In the genomic region with DNA sequence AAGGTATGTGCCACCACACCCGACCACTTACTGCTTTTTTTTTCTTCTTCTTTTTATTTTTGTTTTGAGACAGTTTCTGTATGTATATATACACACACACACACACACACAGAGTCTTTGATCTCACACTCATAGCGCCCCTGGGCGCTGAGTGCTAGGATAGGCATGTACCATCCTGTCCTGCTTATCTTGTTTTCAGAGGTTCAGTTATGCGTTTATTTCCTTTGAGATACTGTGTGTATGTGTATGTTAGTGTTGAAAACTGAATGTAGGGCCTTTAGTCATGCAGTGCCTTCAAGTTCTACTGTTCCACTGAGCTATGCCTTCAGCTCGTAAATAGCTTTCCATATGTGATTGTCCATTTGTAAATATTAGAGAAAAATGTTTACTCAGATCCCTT, we compare ENCODE assay signal across 19 mouse cellular contexts. TPM values are rescaled to one million over a fixed set of nuclear protein-coding genes. Genes with fewer than 3 reads are reported as not detected.
DNase-seq lines count a peak whose midpoint lies in the region; ATAC-seq and TF ChIP-seq lines count a peak whose summit lies in the region.
"Had no signal": no experiment of that assay in that cellular context is flagged by ENCODE, and none has a peak within 500 bp of the region (broad histone marks: within the 10 kb centered on the region; RNA-seq: fewer than 3 reads in every experiment).

No protein-coding gene starts in this region.

- 72% methylated on average over 5 of the region's 5 CpGs for WGBS in stomach, embryonic 15.5 days
- 69% methylated on average over 5 of the region's 5 CpGs for WGBS in stomach, postnatal 0 days
- whole genome bisulfite sequencing in liver, embryonic 12.5 days (ENCODE audit: insufficient replicate concordance), result 30% methylated on average over 5 of the region's 5 CpGs
- WGBS in stomach, embryonic 16.5 days, result 77% methylated on average over 5 of the region's 5 CpGs
- 80% methylated on average over 5 of the region's 5 CpGs for WGBS in heart, embryonic 10.5 days
- WGBS in neural tube, embryonic 15.5 days, result 86% methylated on average over 5 of the region's 5 CpGs

- H3K9ac ChIP-seq in stomach, embryonic 15.5 days, result no peak overlapping the region
- no peak overlapping the region for H3K9ac ChIP-seq in stomach, postnatal 0 days (ENCODE audit: low read length)
- no peak overlapping the region for H3K9ac ChIP-seq in liver, embryonic 12.5 days
- no peak overlapping the region for H3K9ac ChIP-seq in stomach, embryonic 16.5 days (ENCODE audit: low read length)
- H3K9ac ChIP-seq in neural tube, embryonic 15.5 days (replicated peaks), result no peak overlapping the region
- H3K9ac ChIP-seq: forebrain, postnatal 0 days; heart, embryonic 12.5 days had no signal

- no peak for ATAC-seq in stomach, embryonic 15.5 days (ENCODE audit: insufficient read depth, low FRiP score, low read depth)
- ATAC-seq in stomach, postnatal 0 days (ENCODE audit: low FRiP score, low TSS enrichment), result no peak
- peak; percentile 46 for ATAC-seq in activated CD4-positive, CD25-positive, alpha-beta regulatory T cell, adult 4 months
- peak; percentile 73 for ATAC-seq in liver, embryonic 12.5 days
- ATAC-seq in stomach, embryonic 16.5 days (ENCODE audit: insufficient read depth, low FRiP score), result no peak
- ATAC-seq in neural tube, embryonic 15.5 days (ENCODE audit: low FRiP score), result no peak
- ATAC-seq: forebrain, postnatal 0 days; hindbrain, embryonic 16.5 days had no signal

- H3K27me3 ChIP-seq in stomach, embryonic 15.5 days (replicated peaks), result no peaks in the 10 kb centered on the region
- H3K27me3 ChIP-seq in stomach, postnatal 0 days (ENCODE audit: control insufficient read depth, insufficient read depth, low read length), result no peaks in the 10 kb centered on the region
- no peaks in the 10 kb centered on the region for H3K27me3 ChIP-seq in liver, embryonic 12.5 days (replicated peaks)
- no peaks in the 10 kb centered on the region for H3K27me3 ChIP-seq in stomach, embryonic 16.5 days (ENCODE audit: control insufficient read depth, insufficient read depth, low read length)
- no peaks in the 10 kb centered on the region for H3K27me3 ChIP-seq in heart, embryonic 10.5 days (ENCODE audit: insufficient read depth, poor library complexity, severe bottlenecking)
- no peaks in the 10 kb centered on the region for H3K27me3 ChIP-seq in neural tube, embryonic 15.5 days (replicated peaks)
- H3K27me3 ChIP-seq: heart, embryonic 12.5 days had no signal

- TF ChIP-seq EP300 in stomach, postnatal 0 days (optimal IDR thresholded peaks at IDR 0.05), result no peak

- H3K4me3 ChIP-seq in stomach, embryonic 15.5 days (replicated peaks), result no peak overlapping the region
- no peak overlapping the region for H3K4me3 ChIP-seq in stomach, postnatal 0 days (ENCODE audit: low read depth, low read length)
- H3K4me3 ChIP-seq in liver, embryonic 12.5 days, result no peak overlapping the region
- H3K4me3 ChIP-seq in stomach, embryonic 16.5 days (replicated peaks; ENCODE audit: low read length), result no peak overlapping the region
- no peak overlapping the region for H3K4me3 ChIP-seq in heart, embryonic 10.5 days
- no peak overlapping the region for H3K4me3 ChIP-seq in neural tube, embryonic 15.5 days (replicated peaks)
- H3K4me3 ChIP-seq: heart, embryonic 12.5 days; left cerebral cortex, adult 2 months had no signal

- TF ChIP-seq CTCF in stomach, postnatal 0 days (IDR thresholded peaks at IDR 0.05; ENCODE audit: low read depth), result no peak

- no peak for DNase-seq in stomach, postnatal 0 days (ENCODE audit: low spot score)
- DNase-seq in heart, embryonic 10.5 days (ENCODE audit: low spot score), result no peak
- DNase-seq in left cerebral cortex, adult 8-10 months (ENCODE audit: low spot score in 2 of 2), result no peak
- DNase-seq: adrenal gland, postnatal 36 days; cerebellum, adult 9-11 months; forebrain, postnatal 0 days; gastrocnemius, postnatal 10 days; heart, postnatal 36 days; right cerebral cortex, postnatal 25 days had no signal

- peak overlapping the region; percentile 74 for H3K27ac ChIP-seq in stomach, embryonic 15.5 days
- no peak overlapping the region for H3K27ac ChIP-seq in stomach, postnatal 0 days (replicated peaks)
- peak overlapping the region; percentile 77 for H3K27ac ChIP-seq in liver, embryonic 12.5 days
- H3K27ac ChIP-seq in stomach, embryonic 16.5 days (ENCODE audit: low read length), result peak overlapping the region; percentile 75; the same call in 1 of the 2 replicates
- no peak overlapping the region for H3K27ac ChIP-seq in heart, embryonic 10.5 days
- no peak overlapping the region for H3K27ac ChIP-seq in neural tube, embryonic 15.5 days (replicated peaks)
- H3K27ac ChIP-seq: left cerebral cortex, adult 2 months had no signal

- peaks cover 6% of the 10 kb centered on the region; the same call in 1 of the 2 replicates for H3K4me1 ChIP-seq in stomach, embryonic 15.5 days
- H3K4me1 ChIP-seq in stomach, postnatal 0 days (replicated peaks; ENCODE audit: control insufficient read depth, insufficient read depth), result no peaks in the 10 kb centered on the region
- peaks cover 54% of the 10 kb centered on the region for H3K4me1 ChIP-seq in liver, embryonic 12.5 days
- peaks cover 14% of the 10 kb centered on the region; the same call in 1 of the 2 replicates for H3K4me1 ChIP-seq in stomach, embryonic 16.5 days (ENCODE audit: control insufficient read depth, insufficient read depth, low read length)
- peaks cover 23% of the 10 kb centered on the region for H3K4me1 ChIP-seq in heart, embryonic 10.5 days
- H3K4me1 ChIP-seq in neural tube, embryonic 15.5 days, result 0 out of 2 replicates have a peak, but pooled peaks cover 2% of the 10 kb centered on the region

- H3K9me3 ChIP-seq in stomach, embryonic 15.5 days, result no peaks in the 10 kb centered on the region
- no peaks in the 10 kb centered on the region for H3K9me3 ChIP-seq in stomach, postnatal 0 days (ENCODE audit: control insufficient read depth, low read length)
- no peaks in the 10 kb centered on the region for H3K9me3 ChIP-seq in liver, embryonic 12.5 days (replicated peaks)
- H3K9me3 ChIP-seq in stomach, embryonic 16.5 days (replicated peaks; ENCODE audit: control insufficient read depth, low read length), result no peaks in the 10 kb centered on the region
- no peaks in the 10 kb centered on the region for H3K9me3 ChIP-seq in heart, embryonic 10.5 days
- no peaks in the 10 kb centered on the region for H3K9me3 ChIP-seq in neural tube, embryonic 15.5 days (replicated peaks)
- H3K9me3 ChIP-seq: G1E; heart, embryonic 12.5 days had no signal

- no peak overlapping the region for H3K4me2 ChIP-seq in stomach, embryonic 15.5 days
- no peak overlapping the region for H3K4me2 ChIP-seq in stomach, postnatal 0 days (replicated peaks; ENCODE audit: low read depth)
- peak overlapping the region; percentile 38 for H3K4me2 ChIP-seq in liver, embryonic 12.5 days
- H3K4me2 ChIP-seq in stomach, embryonic 16.5 days (ENCODE audit: low read depth, low read length), result no peak overlapping the region
- H3K4me2 ChIP-seq in neural tube, embryonic 15.5 days, result no peak overlapping the region
- H3K4me2 ChIP-seq: heart, embryonic 12.5 days; midbrain, embryonic 11.5 days had no signal

- H3K36me3 ChIP-seq in stomach, embryonic 15.5 days, result no peaks in the 10 kb centered on the region
- no peaks in the 10 kb centered on the region for H3K36me3 ChIP-seq in stomach, postnatal 0 days (ENCODE audit: control insufficient read depth, insufficient read depth, low read length)
- no peaks in the 10 kb centered on the region for H3K36me3 ChIP-seq in liver, embryonic 12.5 days
- H3K36me3 ChIP-seq in stomach, embryonic 16.5 days (ENCODE audit: control insufficient read depth, insufficient read depth, low read length), result no peaks in the 10 kb centered on the region
- 0 out of 2 replicates have a peak, but pooled peaks cover 2% of the 10 kb centered on the region for H3K36me3 ChIP-seq in heart, embryonic 10.5 days
- H3K36me3 ChIP-seq in neural tube, embryonic 15.5 days, result no peaks in the 10 kb centered on the region
- H3K36me3 ChIP-seq: heart, embryonic 12.5 days had no signal

RNA-seq across cellular contexts. Expression of gene Prdm10, which starts 20.2 kb away (rescaled TPM):
- 4.2 and 5.1 TPM in 2 replicates for polyA plus RNA-seq in stomach, embryonic 15.5 days (2015; fragmentation: Nextera tagmentation; extraction: Ambion mirVana)
- polyA plus RNA-seq in stomach, postnatal 0 days (2015; fragmentation: Nextera tagmentation; extraction: Ambion mirVana), result 1.1 and 1.2 TPM in 2 replicates
- polyA plus RNA-seq in activated CD4-positive, CD25-positive, alpha-beta regulatory T cell, adult 4 months (2017; shearing (Covaris generic)), result 1 to 10 TPM; 7.3 to 7.8 TPM
- polyA plus RNA-seq in liver, embryonic 12.5 days (2016; fragmentation: Nextera tagmentation; extraction: Ambion mirVana), result 4.1 and 4.7 TPM in 2 replicates
- 4.8 and 5.2 TPM in 2 replicates for polyA plus RNA-seq in stomach, embryonic 16.5 days (2015; fragmentation: Nextera tagmentation; extraction: Ambion mirVana)
- polyA plus RNA-seq in heart, embryonic 10.5 days (2016; fragmentation: Nextera tagmentation; extraction: Ambion mirVana), result 5.3 and 5.6 TPM in 2 replicates
- polyA plus RNA-seq in neural tube, embryonic 15.5 days (2015; fragmentation: Nextera tagmentation; extraction: Ambion mirVana), result 6.4 and 7.3 TPM in 2 replicates
- total RNA-seq in left cerebral cortex, adult 8-10 months (2022), result 10 to 100 TPM; 16.5 to 20.0 (median 17.2) TPM

Comparison
In these comparisons a context has a peak if more than half of its experiments do, and no peak if none do; other contexts are left out.
1. H3K27ac ChIP-seq: peak in stomach, embryonic 15.5 days (single experiment), liver, embryonic 12.5 days (single experiment) and stomach, embryonic 16.5 days (single experiment); none in stomach, postnatal 0 days (single experiment), heart, embryonic 10.5 days (single experiment) and neural tube, embryonic 15.5 days (single experiment).
2. ATAC-seq: peak in activated CD4-positive, CD25-positive, alpha-beta regulatory T cell, adult 4 months (single experiment) and liver, embryonic 12.5 days (single experiment); none in stomach, embryonic 15.5 days (single experiment), stomach, postnatal 0 days (single experiment), stomach, embryonic 16.5 days (single experiment) and neural tube, embryonic 15.5 days (single experiment).